Mouse (Mus musculus) CH12.LX (cell line): ENCODE measurements at regions not wholly inside any gene's neighbourhood (a gene's known extent, or its start where the extent isn't known, plus 50 kb on each side); places are given as distances from the start of the nearest gene placed in this dataset.

Experiments
- JUND ChIP-seq: conservative IDR thresholded peaks from 2 replicates; pipeline ENCODE4 v1.6.1; 2011; ENCODE audit warnings: low read depth, low read length, improper control_type of control experiment
- MAFK ChIP-seq: IDR thresholded peaks from 2 replicates; pipeline ENCODE4 v1.6.1; 2011; ENCODE audit warnings: low read length, improper control_type of control experiment; ENCODE audit not compliant: insufficient replicate concordance
- POLR2A ChIP-seq: IDR thresholded peaks from 2 replicates; pipeline ENCODE4 v1.6.1; 2011; ENCODE audit warnings: low read depth, mild to moderate bottlenecking, improper control_type of control experiment, low read length
- POLR2AphosphoS2 ChIP-seq: IDR thresholded peaks from 2 replicates; pipeline ENCODE4 v1.6.1; 2011; ENCODE audit warnings: low read depth, low read length, improper control_type of control experiment

GRCm38 (mm10) chr3:15219275-15219674 is 112.8 kb downstream of the Gm9733 start:
- TF ChIP-seq MAFK, result no peak
- TF ChIP-seq JUND, result no peak
- no peak for TF ChIP-seq POLR2A
- no peak for TF ChIP-seq POLR2AphosphoS2
